In genomic region chr11:98969496-98969927, GRCm38 (mm10) we compare ENCODE assay signal across 7 mouse cellular contexts. TPM values are rescaled to one million over a fixed set of nuclear protein-coding genes. Genes with fewer than 3 reads are reported as not detected.
A peak's percentile ranks its signal among the peaks of the same experiment; 100 is the strongest.
DNase-seq lines count a peak whose midpoint lies in the region; ATAC-seq lines count a peak whose summit lies in the region.

No protein-coding gene starts in this region.

- peaks cover 54% of the 10 kb centered on the region for H3K4me1 ChIP-seq in liver, embryonic 11.5 days (replicated peaks; ENCODE audit: control insufficient read depth, insufficient read depth, low read length)
- peaks cover 64% of the 10 kb centered on the region for H3K4me1 ChIP-seq in forebrain, embryonic 11.5 days (replicated peaks; ENCODE audit: control insufficient read depth, insufficient read depth, low read length)
- H3K4me1 ChIP-seq in hindbrain, embryonic 14.5 days (replicated peaks; ENCODE audit: control insufficient read depth, insufficient read depth, low read length), result peaks cover 73% of the 10 kb centered on the region
- H3K4me1 ChIP-seq in limb, embryonic 15.5 days, result peaks cover 82% of the 10 kb centered on the region
- peaks cover 71% of the 10 kb centered on the region for H3K4me1 ChIP-seq in stomach, embryonic 15.5 days

- peaks cover 19% of the 10 kb centered on the region for H3K36me3 ChIP-seq in liver, embryonic 11.5 days (ENCODE audit: control insufficient read depth, insufficient read depth, low read length)
- H3K36me3 ChIP-seq in forebrain, embryonic 11.5 days (ENCODE audit: control insufficient read depth, insufficient read depth, low read length), result no peaks in the 10 kb centered on the region; the same call in 1 of the 2 replicates
- H3K36me3 ChIP-seq in hindbrain, embryonic 14.5 days (replicated peaks; ENCODE audit: control insufficient read depth, insufficient read depth), result peaks cover 35% of the 10 kb centered on the region
- peaks cover 67% of the 10 kb centered on the region for H3K36me3 ChIP-seq in limb, embryonic 15.5 days
- H3K36me3 ChIP-seq in stomach, embryonic 15.5 days, result peaks cover 48% of the 10 kb centered on the region

- 0 out of 2 replicates have a peak overlapping the region, but pooled peaks have one; percentile 8 for H3K9ac ChIP-seq in liver, embryonic 11.5 days (ENCODE audit: low read depth, low read length)
- peak overlapping the region; percentile 50 for H3K9ac ChIP-seq in forebrain, embryonic 11.5 days (ENCODE audit: low read length)
- peak overlapping the region; percentile 44; the same call in 1 of the 2 replicates for H3K9ac ChIP-seq in hindbrain, embryonic 14.5 days
- H3K9ac ChIP-seq in limb, embryonic 15.5 days, result no peak overlapping the region
- H3K9ac ChIP-seq in stomach, embryonic 15.5 days, result no peak overlapping the region; the same call in 1 of the 2 replicates

- H3K4me2 ChIP-seq in liver, embryonic 11.5 days, result peak overlapping the region; percentile 33
- peak overlapping the region; percentile 43 for H3K4me2 ChIP-seq in forebrain, embryonic 11.5 days (ENCODE audit: low read depth, low read length, severe bottlenecking)
- peak overlapping the region; percentile 37 for H3K4me2 ChIP-seq in hindbrain, embryonic 14.5 days (replicated peaks)
- H3K4me2 ChIP-seq in limb, embryonic 15.5 days, result no peak overlapping the region
- H3K4me2 ChIP-seq in stomach, embryonic 15.5 days, result no peak overlapping the region

- peaks cover 17% of the 10 kb centered on the region for H3K27me3 ChIP-seq in liver, embryonic 11.5 days (replicated peaks; ENCODE audit: control insufficient read depth, insufficient read depth, low read length)
- no peaks in the 10 kb centered on the region for H3K27me3 ChIP-seq in forebrain, embryonic 11.5 days (ENCODE audit: control insufficient read depth, insufficient read depth, low read length)
- H3K27me3 ChIP-seq in hindbrain, embryonic 14.5 days (ENCODE audit: control insufficient read depth, insufficient read depth, low read length), result no peaks in the 10 kb centered on the region
- no peaks in the 10 kb centered on the region for H3K27me3 ChIP-seq in limb, embryonic 15.5 days
- H3K27me3 ChIP-seq in stomach, embryonic 15.5 days (replicated peaks), result no peaks in the 10 kb centered on the region

- peak overlapping the region; percentile 46; the same call in 1 of the 2 replicates for H3K27ac ChIP-seq in liver, embryonic 11.5 days (ENCODE audit: low read depth, low read length)
- H3K27ac ChIP-seq in forebrain, embryonic 11.5 days (ENCODE audit: low read depth, low read length), result peak overlapping the region; percentile 86
- peak overlapping the region; percentile 90 for H3K27ac ChIP-seq in hindbrain, embryonic 14.5 days
- H3K27ac ChIP-seq in limb, embryonic 15.5 days, result peak overlapping the region; percentile 68
- H3K27ac ChIP-seq in stomach, embryonic 15.5 days, result peak overlapping the region; percentile 54

- no peak overlapping the region for H3K4me3 ChIP-seq in liver, embryonic 11.5 days (ENCODE audit: low read depth, low read length)
- H3K4me3 ChIP-seq in forebrain, embryonic 11.5 days (ENCODE audit: low read depth, low read length), result peak overlapping the region; percentile 11; the same call in 1 of the 2 replicates
- no peak overlapping the region for H3K4me3 ChIP-seq in hindbrain, embryonic 14.5 days (replicated peaks; ENCODE audit: low read length)
- no peak overlapping the region for H3K4me3 ChIP-seq in limb, embryonic 15.5 days
- H3K4me3 ChIP-seq in stomach, embryonic 15.5 days (replicated peaks), result no peak overlapping the region; the same call in 1 of the 2 replicates

- DNase-seq in liver, embryonic 11.5 days (ENCODE audit: low spot score), result no peak
- no peak for DNase-seq in liver
- peak; percentile 74 for DNase-seq in forebrain, embryonic 11.5 days (ENCODE audit: low spot score)
- peak; percentile 67 for DNase-seq in hindbrain, embryonic 14.5 days (ENCODE audit: low spot score)
- no peak for DNase-seq in spleen, adult 18-20 months

- no peak for ATAC-seq in liver, embryonic 11.5 days (replicated peaks; ENCODE audit: low FRiP score)
- ATAC-seq in forebrain, embryonic 11.5 days (replicated peaks; ENCODE audit: low FRiP score), result peak; percentile 28
- peak; percentile 49 for ATAC-seq in hindbrain, embryonic 14.5 days (ENCODE audit: low FRiP score)
- no peak for ATAC-seq in limb, embryonic 15.5 days (ENCODE audit: insufficient number of reproducible peaks, low FRiP score, low TSS enrichment, low read depth)
- no peak for ATAC-seq in stomach, embryonic 15.5 days (ENCODE audit: insufficient read depth, low FRiP score, low read depth)

- H3K9me3 ChIP-seq in liver, embryonic 11.5 days (ENCODE audit: control insufficient read depth, low read length), result no peaks in the 10 kb centered on the region
- H3K9me3 ChIP-seq in forebrain, embryonic 11.5 days (ENCODE audit: control insufficient read depth, low read length), result no peaks in the 10 kb centered on the region
- H3K9me3 ChIP-seq in hindbrain, embryonic 14.5 days (ENCODE audit: control insufficient read depth, low read length), result no peaks in the 10 kb centered on the region
- no peaks in the 10 kb centered on the region for H3K9me3 ChIP-seq in limb, embryonic 15.5 days
- H3K9me3 ChIP-seq in stomach, embryonic 15.5 days, result no peaks in the 10 kb centered on the region

- 33% methylated on average over 17 of the region's 17 CpGs for WGBS in liver, embryonic 11.5 days
- 18% methylated on average over 13 of the region's 17 CpGs for WGBS in forebrain, embryonic 11.5 days
- WGBS in hindbrain, embryonic 14.5 days, result 12% methylated on average over 17 of the region's 17 CpGs
- 21% methylated on average over 16 of the region's 17 CpGs for WGBS in limb, embryonic 15.5 days
- WGBS in stomach, embryonic 15.5 days, result 34% methylated on average over 14 of the region's 17 CpGs

RNA-seq across cellular contexts. Expression of gene Gjd3, which starts 13.3 kb away (rescaled TPM):
- polyA plus RNA-seq in liver, embryonic 11.5 days (2014; fragmentation: Nextera tagmentation; extraction: Ambion mirVana), result 0.21 and 0.22 TPM in 2 replicates
- 0.23 TPM in 1 of 2 replicates, not detected in the other for polyA plus RNA-seq in forebrain, embryonic 11.5 days (2014; fragmentation: Nextera tagmentation; extraction: Ambion mirVana)
- 0.60 and 1.4 TPM in 2 replicates for polyA plus RNA-seq in hindbrain, embryonic 14.5 days (2014; fragmentation: Nextera tagmentation; extraction: Ambion mirVana)
- polyA plus RNA-seq in limb, embryonic 15.5 days (2015; fragmentation: Nextera tagmentation; extraction: Ambion mirVana), result 0.49 and 0.86 TPM in 2 replicates
- polyA plus RNA-seq in stomach, embryonic 15.5 days (2015; fragmentation: Nextera tagmentation; extraction: Ambion mirVana), result 0.42 and 0.43 TPM in 2 replicates

RNA-seq across cellular contexts. Expression of gene Rara, which starts 41.9 kb away (rescaled TPM):
- 18.6 and 20.1 TPM in 2 replicates for polyA plus RNA-seq in liver, embryonic 11.5 days (2014; fragmentation: Nextera tagmentation; extraction: Ambion mirVana)
- 23.3 and 25.2 TPM in 2 replicates for polyA plus RNA-seq in forebrain, embryonic 11.5 days (2014; fragmentation: Nextera tagmentation; extraction: Ambion mirVana)
- polyA plus RNA-seq in hindbrain, embryonic 14.5 days (2014; fragmentation: Nextera tagmentation; extraction: Ambion mirVana), result 18.4 and 18.7 TPM in 2 replicates
- polyA plus RNA-seq in limb, embryonic 15.5 days (2015; fragmentation: Nextera tagmentation; extraction: Ambion mirVana), result 43.9 and 51.7 TPM in 2 replicates
- polyA plus RNA-seq in stomach, embryonic 15.5 days (2015; fragmentation: Nextera tagmentation; extraction: Ambion mirVana), result 34.0 and 41.0 TPM in 2 replicates

RNA-seq across cellular contexts. Expression of gene Top2a, which starts 54.5 kb away (rescaled TPM):
- 315 and 330 TPM in 2 replicates for polyA plus RNA-seq in liver, embryonic 11.5 days (2014; fragmentation: Nextera tagmentation; extraction: Ambion mirVana)
- polyA plus RNA-seq in forebrain, embryonic 11.5 days (2014; fragmentation: Nextera tagmentation; extraction: Ambion mirVana), result 446 and 476 TPM in 2 replicates
- 34.2 and 42.4 TPM in 2 replicates for polyA plus RNA-seq in hindbrain, embryonic 14.5 days (2014; fragmentation: Nextera tagmentation; extraction: Ambion mirVana)
- 162 and 178 TPM in 2 replicates for polyA plus RNA-seq in limb, embryonic 15.5 days (2015; fragmentation: Nextera tagmentation; extraction: Ambion mirVana)
- 211 and 217 TPM in 2 replicates for polyA plus RNA-seq in stomach, embryonic 15.5 days (2015; fragmentation: Nextera tagmentation; extraction: Ambion mirVana)

Comparison
In these comparisons a context has a peak if more than half of its experiments do, and no peak if none do; other contexts are left out.
1. ATAC-seq: peak in forebrain, embryonic 11.5 days (single experiment) and hindbrain, embryonic 14.5 days (single experiment); none in liver, embryonic 11.5 days (single experiment), limb, embryonic 15.5 days (single experiment) and stomach, embryonic 15.5 days (single experiment).
2. DNase-seq: peak in forebrain, embryonic 11.5 days (single experiment) and hindbrain, embryonic 14.5 days (single experiment); none in liver, embryonic 11.5 days (single experiment), liver (single experiment) and spleen, adult 18-20 months (0 of 2).
3. H3K4me2 ChIP-seq: peak in liver, embryonic 11.5 days (single experiment), forebrain, embryonic 11.5 days (single experiment) and hindbrain, embryonic 14.5 days (single experiment); none in limb, embryonic 15.5 days (single experiment) and stomach, embryonic 15.5 days (single experiment).
4. H3K9ac ChIP-seq: peak in liver, embryonic 11.5 days (single experiment), forebrain, embryonic 11.5 days (single experiment) and hindbrain, embryonic 14.5 days (single experiment); none in limb, embryonic 15.5 days (single experiment) and stomach, embryonic 15.5 days (single experiment).
5. Peak in every context shown above with its lines, with median percentiles within 50 percentile points of each other: H3K27ac ChIP-seq.